Mouse (Mus musculus) megakaryocyte, embryonic 14.5 days (primary cell): Measurements from ENCODE around the gene Egfl7. TPM values are rescaled to one million over a fixed set of nuclear protein-coding genes. Genes with fewer than 3 reads are reported as not detected.

Source experiments
- H3K27me3 ChIP-seq: replicated peaks from 2 replicates; pipeline ENCODE3; 2012; ENCODE audit warnings: inconsistent platforms
- H3K36me3 ChIP-seq: replicated peaks from 2 replicates; pipeline ENCODE3; 2012; ENCODE audit warnings: low read length, inconsistent platforms, mixed read lengths
- H3K4me1 ChIP-seq: 2 replicates; pipeline ENCODE4 v1.6.1; 2012; ENCODE audit warnings: inconsistent platforms
- H3K4me3 ChIP-seq: replicated peaks from 2 replicates; pipeline ENCODE3; 2012; ENCODE audit warnings: moderate library complexity, mild to moderate bottlenecking, inconsistent platforms
- H3K9me3 ChIP-seq: 2 replicates; pipeline ENCODE4 v1.6.1; 2012; ENCODE audit warnings: inconsistent platforms
- FLI1 ChIP-seq: IDR thresholded peaks from 2 replicates; pipeline ENCODE4 v1.6.1; 2012; ENCODE audit warnings: low read length, inconsistent platforms, mixed read lengths
- GATA1 ChIP-seq: IDR thresholded peaks from 3 replicates; pipeline ENCODE4 v1.6.1; 2012; ENCODE audit warnings: mixed read lengths, low read length, inconsistent platforms, borderline replicate concordance
- polyA plus RNA-seq: library from polyadenylated mRNA; stranded (reverse); fragments of >175 nt; gene quantifications from 2 replicates; pipeline ENCODE4 v1.2.3, GENCODE M21; 2012; ENCODE audit warnings: low replicate concordance; ENCODE audit not compliant: insufficient read depth

The Egfl7 gene
- polyA plus RNA-seq, 1 experiment = 90.5 TPM

DNA sequence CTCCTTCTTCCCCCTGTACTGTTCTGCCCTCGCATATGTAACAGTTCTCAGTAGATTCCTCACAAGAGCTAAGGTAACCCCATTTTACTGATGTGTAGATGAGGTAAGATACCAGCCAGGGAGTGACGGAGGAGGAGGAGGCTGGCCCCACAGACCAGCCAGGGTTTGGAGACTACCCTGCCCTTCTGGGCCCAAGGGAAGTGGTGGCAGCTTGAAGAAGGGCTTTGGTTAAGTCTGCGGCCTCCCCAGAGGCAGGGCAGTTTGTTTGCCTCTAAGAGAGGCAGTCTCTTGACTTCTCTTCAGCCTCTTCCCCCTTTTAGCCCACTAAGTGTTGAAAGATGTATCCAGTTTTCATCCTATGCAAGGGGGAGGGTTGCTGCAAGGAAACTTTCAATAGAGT is 26.8 kb downstream of the Egfl7 start:
- Histone ChIP-seq H3K27me3 (peaks cover 40% of the 10 kb centered on the region), H3K4me1 (peaks cover 65% of the 10 kb centered on the region)
- no peak for TF ChIP-seq GATA1
- TF ChIP-seq FLI1 = no peak

DNA sequence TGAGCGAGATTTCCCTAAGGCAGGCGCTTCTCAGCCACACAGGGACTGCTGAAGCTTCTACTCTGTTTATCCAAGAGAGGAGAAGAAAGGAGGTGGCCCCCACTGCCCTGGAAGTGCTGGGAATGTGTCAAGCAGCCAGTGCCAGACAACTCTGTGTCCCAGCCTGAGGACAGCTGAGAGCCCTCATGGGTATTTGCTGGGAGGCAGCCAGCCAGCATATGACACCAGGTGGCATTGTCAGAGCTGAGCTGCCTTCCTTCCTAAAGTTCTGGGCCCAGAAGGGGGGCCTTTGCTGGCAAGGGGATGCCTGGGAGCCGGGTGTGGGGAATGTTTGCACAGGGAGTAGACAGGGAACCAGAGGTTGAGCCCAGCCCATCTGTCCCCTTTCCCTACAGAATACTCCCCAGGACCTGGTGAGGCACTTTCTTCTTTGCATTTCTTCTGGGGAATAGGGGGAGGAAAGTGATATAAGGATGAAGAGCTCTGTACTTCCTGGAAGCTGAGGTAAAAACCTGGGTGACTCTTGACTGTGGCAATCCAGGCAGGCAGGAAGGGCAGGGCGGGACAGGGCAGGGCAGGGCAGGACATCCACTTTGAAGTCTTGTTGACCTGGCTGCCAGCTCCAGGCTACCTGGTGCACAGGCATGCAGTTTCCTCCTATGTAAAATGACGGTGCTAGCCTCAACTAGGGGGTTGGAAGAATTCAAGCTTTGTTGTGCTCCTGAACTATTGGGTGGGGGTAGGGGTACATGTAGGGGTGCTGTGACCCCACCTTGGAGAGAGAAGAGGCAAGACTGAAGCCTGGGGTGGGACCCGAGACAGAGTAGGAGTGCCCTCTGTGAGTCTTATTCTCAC is 27.5 kb downstream of the Egfl7 start:
- H3K27me3 ChIP-seq = peaks cover 43% of the 10 kb centered on the region
- no peaks in the 10 kb centered on the region for H3K36me3 ChIP-seq
- H3K4me1 ChIP-seq = peaks cover 68% of the 10 kb centered on the region
- H3K4me3 ChIP-seq = no peak overlapping the region
- H3K9me3 ChIP-seq = no peaks in the 10 kb centered on the region
- no peak for TF ChIP-seq FLI1
- TF ChIP-seq GATA1 = no peak

More for the DNA sequence above, 26.8 kb downstream of the Egfl7 start:
- Histone ChIP-seq H3K36me3 (no peaks in the 10 kb centered on the region), H3K9me3 (no peaks in the 10 kb centered on the region), H3K4me3 (no peak overlapping the region)

DNA sequence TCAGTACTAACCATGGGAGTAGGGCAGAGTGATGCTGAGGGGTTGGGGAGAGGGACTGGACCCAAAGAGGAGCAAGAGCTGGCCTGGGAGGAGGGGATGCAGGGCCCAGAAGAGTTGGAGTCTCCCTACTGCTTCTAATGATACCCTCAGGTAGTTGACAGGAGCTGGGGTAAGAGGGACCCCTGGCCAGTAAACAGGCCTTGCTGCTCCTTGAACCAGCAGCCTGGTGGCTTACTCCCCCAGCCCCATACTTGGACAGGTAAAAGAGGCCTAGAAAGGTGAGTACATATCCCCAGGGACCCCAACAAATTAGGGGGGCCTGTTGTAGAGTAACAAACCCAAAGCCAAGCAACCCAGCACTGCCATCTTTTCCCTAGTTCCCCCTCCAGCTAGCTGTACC is 29.0 kb downstream of the Egfl7 start:
- Histone ChIP-seq H3K9me3 (no peaks in the 10 kb centered on the region), H3K4me1 (peaks cover 67% of the 10 kb centered on the region), H3K36me3 (no peaks in the 10 kb centered on the region), H3K27me3 (peaks cover 43% of the 10 kb centered on the region), H3K4me3 (no peak overlapping the region)
- no peak for TF ChIP-seq FLI1
- no peak for TF ChIP-seq GATA1

DNA sequence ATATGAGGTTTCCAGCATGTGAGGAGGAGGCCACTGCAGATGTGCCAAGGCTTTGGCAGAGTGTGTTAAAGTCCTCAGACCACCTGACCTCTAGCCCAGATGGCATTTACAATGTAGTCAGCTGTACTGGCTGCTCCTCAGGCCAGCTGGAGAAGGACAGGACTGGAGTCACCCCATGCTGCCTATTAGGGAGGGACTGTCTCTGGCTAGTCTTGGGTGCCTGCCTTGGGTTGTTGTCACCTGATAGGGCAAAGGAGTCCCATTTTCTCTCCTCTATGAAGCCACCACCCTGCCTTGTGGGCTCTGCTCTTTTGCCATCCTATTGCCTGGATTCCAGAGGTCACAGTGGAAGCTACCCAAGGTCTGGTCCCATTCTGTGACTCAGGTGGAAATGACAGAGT is 29.4 kb downstream of the Egfl7 start:
- Histone ChIP-seq H3K4me3 (no peak overlapping the region), H3K36me3 (no peaks in the 10 kb centered on the region), H3K9me3 (no peaks in the 10 kb centered on the region), H3K27me3 (peaks cover 45% of the 10 kb centered on the region), H3K4me1 (peaks cover 62% of the 10 kb centered on the region)
- TF ChIP-seq GATA1 = no peak
- no peak for TF ChIP-seq FLI1

DNA sequence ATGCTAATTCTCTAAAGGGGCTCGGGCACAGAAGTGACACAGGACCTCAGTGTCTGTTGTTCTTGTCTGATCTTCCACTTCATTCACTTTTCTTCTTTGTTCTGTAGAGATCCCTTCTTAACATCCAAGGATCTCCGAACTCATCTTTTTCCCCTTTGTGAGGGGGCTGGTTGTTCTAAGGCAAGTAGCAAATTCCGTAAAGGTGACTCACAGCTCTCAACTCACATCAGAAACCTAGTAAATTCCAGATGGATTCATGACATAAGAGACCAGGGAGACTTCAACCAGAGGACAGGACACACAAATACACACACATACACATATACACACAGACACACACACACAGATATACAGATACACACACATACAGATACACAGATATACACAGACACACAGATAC is 30.7 kb downstream of the Egfl7 start:
- no peaks in the 10 kb centered on the region for H3K9me3 ChIP-seq
- no peaks in the 10 kb centered on the region for H3K36me3 ChIP-seq
- peaks cover 51% of the 10 kb centered on the region for H3K27me3 ChIP-seq
- peaks cover 61% of the 10 kb centered on the region for H3K4me1 ChIP-seq
- no peak overlapping the region for H3K4me3 ChIP-seq
- TF ChIP-seq GATA1 (no peak), FLI1 (no peak)

DNA sequence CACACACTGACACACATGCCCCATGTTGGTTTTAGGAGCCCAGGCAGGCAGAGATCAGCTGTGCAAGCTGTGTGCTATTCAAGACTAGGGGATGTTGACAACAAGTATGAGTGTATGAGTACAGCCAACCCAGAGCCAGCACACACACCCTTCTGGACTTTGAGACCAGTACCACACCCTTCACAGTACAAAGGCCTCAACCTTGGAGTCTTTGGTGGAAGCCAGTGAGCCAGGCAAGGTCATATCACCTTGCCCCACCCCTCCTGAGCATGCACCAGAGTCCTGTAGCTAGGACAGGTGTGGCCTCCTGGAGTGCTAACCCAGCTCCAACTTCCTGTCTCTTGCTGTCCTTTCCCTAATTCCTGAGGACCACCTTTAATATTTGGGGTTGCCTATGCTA is 31.2 kb downstream of the Egfl7 start:
- H3K4me1 ChIP-seq = peaks cover 64% of the 10 kb centered on the region
- no peak for TF ChIP-seq GATA1
- no peak for TF ChIP-seq FLI1
- H3K4me3 ChIP-seq = no peak overlapping the region
- no peaks in the 10 kb centered on the region for H3K9me3 ChIP-seq
- no peaks in the 10 kb centered on the region for H3K36me3 ChIP-seq
- peaks cover 49% of the 10 kb centered on the region for H3K27me3 ChIP-seq

DNA sequence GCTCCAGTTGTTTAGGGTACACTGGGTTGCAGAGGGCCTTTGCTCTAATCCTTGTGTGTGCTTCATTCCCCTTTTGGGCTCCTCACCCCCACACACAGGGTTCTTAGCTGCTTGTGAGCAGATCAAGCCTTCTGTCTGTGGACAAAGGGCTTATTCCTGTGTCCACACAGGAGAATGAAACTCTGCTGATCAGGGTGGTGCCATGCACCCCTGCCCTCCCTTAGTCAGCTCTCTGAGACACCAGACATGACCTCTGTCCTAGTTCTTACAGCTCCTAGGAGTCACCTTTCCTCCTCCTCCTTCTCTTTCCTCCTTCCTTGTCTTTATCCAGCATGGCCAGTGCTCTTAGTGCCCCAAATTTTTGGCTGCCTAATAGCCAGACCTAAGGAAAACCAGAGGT is 32.1 kb downstream of the Egfl7 start:
- H3K9me3 ChIP-seq = peaks cover 3% of the 10 kb centered on the region; the same call in 1 of the 2 replicates
- H3K4me3 ChIP-seq = no peak overlapping the region
- H3K27me3 ChIP-seq = peaks cover 43% of the 10 kb centered on the region
- TF ChIP-seq GATA1 (no peak), FLI1 (no peak)
- peaks cover 56% of the 10 kb centered on the region for H3K4me1 ChIP-seq
- H3K36me3 ChIP-seq = no peaks in the 10 kb centered on the region

DNA sequence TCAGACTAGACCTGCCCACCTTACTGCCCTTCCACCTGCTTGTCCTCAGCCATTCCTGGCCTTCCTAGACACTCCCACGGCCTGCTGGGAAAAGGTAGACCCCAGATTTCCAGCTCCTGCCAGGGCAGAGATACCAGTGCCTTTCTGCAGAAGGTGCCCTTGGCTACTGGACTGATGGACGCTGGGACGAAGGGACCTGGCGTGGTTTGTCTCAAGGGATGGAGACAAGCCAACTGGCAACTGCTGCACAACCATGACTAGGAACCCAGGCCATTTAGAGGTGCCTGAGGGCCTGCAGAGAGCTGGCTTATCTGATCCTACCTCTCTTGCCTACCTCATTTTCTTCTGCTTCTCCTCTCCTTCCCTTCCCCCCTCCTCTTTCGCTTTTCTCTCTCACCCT is 35.1 kb downstream of the Egfl7 start:
- H3K27me3 ChIP-seq = peaks cover 38% of the 10 kb centered on the region
- peaks cover 3% of the 10 kb centered on the region; the same call in 1 of the 2 replicates for H3K9me3 ChIP-seq
- H3K4me3 ChIP-seq = no peak overlapping the region
- H3K36me3 ChIP-seq = no peaks in the 10 kb centered on the region
- TF ChIP-seq FLI1 (no peak), GATA1 (no peak)
- peaks cover 49% of the 10 kb centered on the region for H3K4me1 ChIP-seq

DNA sequence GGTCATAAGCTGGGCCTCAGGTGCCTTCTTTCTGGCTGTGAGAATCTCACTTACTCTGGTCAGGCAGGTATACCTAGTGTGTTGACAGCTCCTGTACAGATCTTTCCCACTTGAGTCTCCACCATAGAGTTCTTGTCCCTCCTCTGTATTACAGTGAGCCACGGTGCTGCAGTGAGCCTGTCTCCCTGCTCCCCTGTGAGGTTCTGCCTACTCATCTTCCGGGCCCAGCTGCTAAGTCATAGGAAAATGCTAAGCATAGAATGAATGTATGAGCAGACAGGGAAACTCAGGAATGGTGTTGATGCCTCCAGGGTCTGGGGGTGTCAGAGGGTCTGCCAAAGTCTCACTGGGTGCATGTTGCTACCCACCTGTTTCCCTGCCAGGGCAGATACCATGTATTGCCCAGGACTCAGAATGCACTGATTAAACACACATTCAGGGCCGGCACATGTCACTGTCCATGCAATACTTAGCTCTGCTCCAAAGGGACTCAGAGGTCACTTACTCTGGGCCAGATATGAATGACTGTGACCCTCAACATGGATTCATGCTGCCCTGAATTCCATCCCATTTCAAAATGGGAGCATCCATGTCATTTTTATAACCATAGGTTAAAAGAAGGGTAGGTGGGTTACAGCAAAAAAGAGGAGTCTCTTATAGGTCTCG is 35.8 kb downstream of the Egfl7 start:
- TF ChIP-seq FLI1 (no peak), GATA1 (no peak)
- H3K4me1 ChIP-seq = peaks cover 49% of the 10 kb centered on the region
- peaks cover 3% of the 10 kb centered on the region; the same call in 1 of the 2 replicates for H3K9me3 ChIP-seq
- peak overlapping the region; percentile 6 for H3K4me3 ChIP-seq
- peaks cover 33% of the 10 kb centered on the region for H3K27me3 ChIP-seq
- H3K36me3 ChIP-seq = no peaks in the 10 kb centered on the region

DNA sequence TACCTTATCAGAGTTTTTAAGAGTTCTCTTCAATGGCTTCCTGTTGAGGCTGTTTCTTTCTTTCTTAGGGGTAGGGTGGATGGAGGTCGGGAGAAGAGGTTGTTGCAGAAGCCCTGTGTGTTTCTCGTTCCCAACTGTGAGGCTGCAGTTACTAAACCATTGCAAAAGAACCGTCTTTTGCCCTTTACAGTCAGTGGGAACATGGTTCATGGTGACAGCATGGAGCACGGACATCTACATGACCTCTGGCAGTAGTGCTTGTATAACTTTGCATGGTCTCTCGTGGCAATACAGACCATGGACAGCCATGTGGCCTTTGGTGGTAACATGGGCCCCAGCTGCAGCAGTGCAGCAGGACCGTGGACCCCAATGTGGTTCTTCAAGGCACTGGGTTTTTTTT is 37.5 kb downstream of the Egfl7 start:
- no peaks in the 10 kb centered on the region for H3K36me3 ChIP-seq
- no peak overlapping the region for H3K4me3 ChIP-seq
- H3K4me1 ChIP-seq = peaks cover 42% of the 10 kb centered on the region
- peaks cover 3% of the 10 kb centered on the region; the same call in 1 of the 2 replicates for H3K9me3 ChIP-seq
- H3K27me3 ChIP-seq = peaks cover 36% of the 10 kb centered on the region
- TF ChIP-seq FLI1 = no peak
- TF ChIP-seq GATA1 = no peak
